Mouse (Mus musculus) stomach, adult 2 months (tissue): ENCODE measurements around the gene Hspa5. TPM values are rescaled to one million over a fixed set of nuclear protein-coding genes. Genes with fewer than 3 reads are reported as not detected.

ENCODE experiments used
- polyA plus RNA-seq: library from polyadenylated mRNA; depleted of rRNA; stranded (reverse); fragments of >200 nt; gene quantifications from 2 replicates; pipeline ENCODE4 v1.2.3, GENCODE M21; 2012; rRNA removed

Hspa5 gene
- polyA plus RNA-seq = 387 and 439 TPM in 2 replicates

GRCm38 (mm10) chr2:34771368-34772226 lies at the start of gene Hspa5:
Hspa5 (plus strand) TSS chr2:34771970.

GRCm38 (mm10) chr2:34754551-34755358 lies 17.0 kb upstream of the Hspa5 start, which contains the start of gene Gapvd1:
Gapvd1 (minus strand) TSS chr2:34755232.

GRCm38 (mm10) chr2:34799357-34800256 lies 27.8 kb downstream of the Hspa5 start, which contains the start of gene Rabepk:
Rabepk (minus strand) TSS chr2:34799912.

GRCm38 (mm10) chr2:34825827-34826459 lies 54.2 kb downstream of the Hspa5 start, which contains the start of gene Fbxw2:
Fbxw2 (minus strand) TSS chr2:34826311.

Other genes with a start within 250 kb of the Hspa5 start
- 4.2 and 4.5 TPM in 2 replicates for gene Gapvd1, start 16.7 kb upstream of the Hspa5 start, polyA plus RNA-seq
- gene Rabepk, start 27.9 kb downstream of the Hspa5 start, polyA plus RNA-seq = 12.7 and 16.2 TPM in 2 replicates
- 10.6 and 11.7 TPM in 2 replicates for gene Fbxw2, start 54.3 kb downstream of the Hspa5 start, polyA plus RNA-seq
- not detected in 2 replicates for gene Gm34653, start 61.0 kb downstream of the Hspa5 start, polyA plus RNA-seq
- gene Cutal, start 102.4 kb downstream of the Hspa5 start, polyA plus RNA-seq = 6.6 and 10.9 TPM in 2 replicates
- gene Psmd5, start 103.0 kb downstream of the Hspa5 start, polyA plus RNA-seq = 2.6 and 2.7 TPM in 2 replicates
- gene Phf19, start 142.1 kb downstream of the Hspa5 start, polyA plus RNA-seq = 0.53 and 0.58 TPM in 2 replicates
- 1.3 and 1.6 TPM in 2 replicates for gene Traf1, start 189.8 kb downstream of the Hspa5 start, polyA plus RNA-seq